Mouse (Mus musculus) c-Kit-negative CD71-positive TER-119-positive erythroid progenitor cells, embryonic 14.5 days (primary cell): ENCODE measurements around the gene Trcg1.

Experiments used
- DNase-seq: peaks from one replicate; pipeline ENCODE4 v3.0.0-alpha.2; 2013; ENCODE audit warnings: low read depth, low spot score

The Trcg1 gene

GRCm38 (mm10) chr9:57232341-57232940 lies 3.9 kb upstream of the Trcg1 start:
- no peak for DNase-seq

- no peak for DNase-seq
Observed at GRCm38 (mm10) chr9:57233142-57233541, 3.2 kb upstream of the Trcg1 start.

GRCm38 (mm10) chr9:57233767-57234166 lies 2.6 kb upstream of the Trcg1 start:
- no peak for DNase-seq

- no peak for DNase-seq
Observed at GRCm38 (mm10) chr9:57237705-57238104, 1.3 kb downstream of the Trcg1 start.

- DNase-seq, result no peak
Observed at GRCm38 (mm10) chr9:57238220-57238619, 1.9 kb downstream of the Trcg1 start.

- no peak for DNase-seq
Observed at GRCm38 (mm10) chr9:57241111-57241510, 4.8 kb downstream of the Trcg1 start.

- no peak for DNase-seq
Observed at GRCm38 (mm10) chr9:57242916-57243315, 6.6 kb downstream of the Trcg1 start.

GRCm38 (mm10) chr9:57244106-57244685 lies 7.8 kb downstream of the Trcg1 start:
- no peak for DNase-seq

- DNase-seq, result no peak
Observed at GRCm38 (mm10) chr9:57246482-57246881, 10.1 kb downstream of the Trcg1 start.

- no peak for DNase-seq
Observed at GRCm38 (mm10) chr9:57247201-57247671, 10.9 kb downstream of the Trcg1 start.

GRCm38 (mm10) chr9:57248030-57248942 lies 11.9 kb downstream of the Trcg1 start:
- no peak for DNase-seq

- no peak for DNase-seq
Observed at GRCm38 (mm10) chr9:57250026-57250425, 13.7 kb downstream of the Trcg1 start.

- DNase-seq, result no peak
Observed at GRCm38 (mm10) chr9:57251139-57251538, 14.8 kb downstream of the Trcg1 start.

GRCm38 (mm10) chr9:57254061-57254460 lies 17.7 kb downstream of the Trcg1 start:
- DNase-seq, result no peak

- no peak for DNase-seq
Observed at GRCm38 (mm10) chr9:57254823-57255495, 18.6 kb downstream of the Trcg1 start.

GRCm38 (mm10) chr9:57256309-57256708 lies 20.0 kb downstream of the Trcg1 start:
- no peak for DNase-seq

- no peak for DNase-seq
Observed at GRCm38 (mm10) chr9:57256861-57257260, 20.5 kb downstream of the Trcg1 start.

GRCm38 (mm10) chr9:57257627-57258026 lies 21.3 kb downstream of the Trcg1 start:
- DNase-seq, result no peak

GRCm38 (mm10) chr9:57259736-57260135 lies 23.4 kb downstream of the Trcg1 start:
- peak; percentile 87 for DNase-seq

- peak; percentile 16 for DNase-seq
Observed at GRCm38 (mm10) chr9:57260940-57261339, 24.6 kb downstream of the Trcg1 start.

GRCm38 (mm10) chr9:57261516-57261912 lies 25.2 kb downstream of the Trcg1 start:
- peak; percentile 20 for DNase-seq
